Mouse (Mus musculus): Measurements from ENCODE around the gene Fam53a.

DNA sequence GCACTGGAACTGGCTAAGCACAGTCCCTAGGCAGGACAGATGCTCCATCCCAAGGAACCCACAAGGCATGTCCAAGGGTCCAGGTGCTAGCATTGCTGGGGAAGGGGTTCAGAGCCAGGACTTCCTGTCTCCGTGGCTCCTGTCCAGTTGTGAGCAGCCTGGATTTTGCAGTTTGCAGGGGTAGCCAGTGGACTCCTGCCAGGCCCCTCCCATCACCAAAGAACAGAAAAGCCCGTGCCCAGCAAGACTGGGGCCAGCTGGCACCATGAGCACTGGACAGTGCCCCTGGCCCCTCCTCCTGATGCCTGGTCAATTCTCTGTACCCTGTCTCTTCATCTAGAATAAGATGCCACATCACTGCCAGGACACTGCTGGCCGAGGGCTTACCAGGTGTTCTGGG lies 41.4 kb downstream of the Fam53a start:
- no peak for TF ChIP-seq CTCF (IDR thresholded peaks at IDR 0.05; ENCODE audit: low read depth)
- TF ChIP-seq EP300 (IDR thresholded peaks at IDR 0.05; ENCODE audit: low read depth) = no peak
